Mouse (Mus musculus) erythroblast, embryonic 14.5 days (primary cell): ENCODE results near the gene Pde4b. TPM values are rescaled to one million over a fixed set of nuclear protein-coding genes. Genes with fewer than 3 reads are reported as not detected.

Source experiments
- H3K27me3 ChIP-seq: 2 replicates; pipeline ENCODE4 v1.6.1; 2012; ENCODE audit warnings: inconsistent platforms; ENCODE audit not compliant: control insufficient read depth
- H3K36me3 ChIP-seq: 2 replicates; pipeline ENCODE4 v1.6.1; 2012; ENCODE audit warnings: mild to moderate bottlenecking, inconsistent platforms; ENCODE audit not compliant: control insufficient read depth
- H3K4me1 ChIP-seq: 2 replicates; pipeline ENCODE4 v1.6.1; 2012; ENCODE audit warnings: inconsistent platforms; ENCODE audit not compliant: control insufficient read depth
- H3K4me3 ChIP-seq: replicated peaks from 2 replicates; pipeline ENCODE3; 2012; ENCODE audit warnings: moderate library complexity, mild to moderate bottlenecking, inconsistent platforms
- H3K9me3 ChIP-seq: 2 replicates; pipeline ENCODE4 v1.6.1; 2012; ENCODE audit warnings: low read length, inconsistent platforms, mixed read lengths; ENCODE audit not compliant: control insufficient read depth
- GATA1 ChIP-seq: IDR thresholded peaks from 2 replicates; pipeline ENCODE4 v1.6.1; 2012; ENCODE audit warnings: low read length, inconsistent platforms, mixed read lengths
- TAL1 ChIP-seq: IDR thresholded peaks from 3 replicates; pipeline ENCODE4 v1.6.1; 2012; ENCODE audit warnings: low read length, inconsistent platforms, mixed read lengths
- polyA plus RNA-seq: library from polyadenylated mRNA; stranded (reverse); fragments of >175 nt; gene quantifications from 2 replicates; pipeline ENCODE4 v1.2.3, GENCODE M21; 2012

Gene Pde4b
- polyA plus RNA-seq, 1 experiment = 0.08 TPM

DNA sequence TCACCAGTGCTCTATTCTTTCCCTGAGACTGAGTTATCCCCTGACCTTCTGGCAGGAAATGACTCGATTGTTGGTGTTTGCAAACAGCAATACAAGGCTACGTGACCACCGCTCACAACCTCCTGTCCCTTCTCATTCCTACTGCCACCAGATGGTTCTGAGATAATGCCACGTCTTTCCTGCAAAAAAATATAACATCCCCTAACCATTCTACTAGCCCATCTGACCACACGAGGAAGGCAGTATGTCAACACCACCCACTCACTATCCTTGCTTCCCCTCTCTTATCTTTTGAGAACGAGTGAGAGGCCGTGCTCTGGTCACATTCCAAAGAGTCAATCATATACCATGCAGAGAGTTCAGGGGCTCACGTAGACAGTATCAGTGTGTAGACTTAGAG, 548.6 kb downstream of the Pde4b start:
- no peak overlapping the region for H3K4me3 ChIP-seq
- H3K9me3 ChIP-seq = no peaks in the 10 kb centered on the region
- H3K4me1 ChIP-seq = no peaks in the 10 kb centered on the region
- TF ChIP-seq TAL1 (no peak), GATA1 (no peak)
- H3K36me3 ChIP-seq = no peaks in the 10 kb centered on the region
- peaks cover 2% of the 10 kb centered on the region; the same call in 1 of the 2 replicates for H3K27me3 ChIP-seq

DNA sequence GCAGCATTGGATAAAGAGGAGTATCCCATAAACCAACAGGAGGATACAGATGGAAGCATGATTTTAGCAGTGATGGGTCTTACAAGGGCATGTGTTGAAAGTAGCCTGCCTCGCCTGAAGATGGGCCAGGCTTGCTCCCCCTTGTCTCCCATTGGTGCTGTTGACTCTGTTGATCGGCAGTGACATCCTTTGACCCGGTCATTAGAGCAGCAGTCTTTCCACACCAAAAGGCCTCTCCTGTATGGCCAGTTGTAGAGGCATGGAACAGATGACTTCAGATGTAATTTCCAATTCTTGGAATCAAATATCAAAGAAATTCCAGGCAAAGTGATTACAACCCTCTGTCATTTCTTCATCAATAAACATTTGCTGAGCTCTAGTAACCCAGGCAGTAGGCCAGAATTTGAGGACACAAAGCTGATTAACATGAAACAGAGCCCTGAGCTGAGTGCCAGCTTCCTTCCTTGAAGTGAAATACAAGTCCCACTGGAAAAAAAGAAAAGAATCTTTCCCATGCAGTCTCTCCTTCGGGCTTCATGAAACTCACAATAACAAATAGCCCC, 550.1 kb downstream of the Pde4b start:
- H3K9me3 ChIP-seq = no peaks in the 10 kb centered on the region
- H3K4me1 ChIP-seq = no peaks in the 10 kb centered on the region
- H3K27me3 ChIP-seq = peaks cover 2% of the 10 kb centered on the region; the same call in 1 of the 2 replicates
- H3K36me3 ChIP-seq = no peaks in the 10 kb centered on the region
- no peak for TF ChIP-seq TAL1
- TF ChIP-seq GATA1 = no peak
- H3K4me3 ChIP-seq = no peak overlapping the region

DNA sequence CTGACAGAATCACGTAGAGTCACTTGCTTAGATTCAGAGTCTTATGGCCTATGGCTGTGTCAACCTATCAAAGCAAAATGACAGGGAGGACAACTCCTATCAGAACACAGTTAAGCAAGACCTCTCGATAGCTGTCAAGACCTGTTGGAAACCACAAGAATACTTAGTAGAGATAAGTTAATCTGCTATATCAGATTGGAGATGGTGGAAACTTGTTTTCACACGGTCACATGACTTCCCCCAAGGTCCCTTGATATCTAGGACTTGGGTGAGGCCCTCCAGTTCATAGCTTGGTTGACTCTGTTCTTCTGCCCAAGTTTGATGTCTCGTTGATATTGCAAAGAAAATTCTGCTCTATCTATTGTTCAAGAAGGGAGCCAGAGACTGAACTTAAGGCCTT, 553.6 kb downstream of the Pde4b start:
- Histone ChIP-seq H3K4me3 (no peak overlapping the region), H3K4me1 (no peaks in the 10 kb centered on the region), H3K36me3 (no peaks in the 10 kb centered on the region), H3K27me3 (no peaks in the 10 kb centered on the region), H3K9me3 (no peaks in the 10 kb centered on the region)
- TF ChIP-seq GATA1 = no peak
- no peak for TF ChIP-seq TAL1

DNA sequence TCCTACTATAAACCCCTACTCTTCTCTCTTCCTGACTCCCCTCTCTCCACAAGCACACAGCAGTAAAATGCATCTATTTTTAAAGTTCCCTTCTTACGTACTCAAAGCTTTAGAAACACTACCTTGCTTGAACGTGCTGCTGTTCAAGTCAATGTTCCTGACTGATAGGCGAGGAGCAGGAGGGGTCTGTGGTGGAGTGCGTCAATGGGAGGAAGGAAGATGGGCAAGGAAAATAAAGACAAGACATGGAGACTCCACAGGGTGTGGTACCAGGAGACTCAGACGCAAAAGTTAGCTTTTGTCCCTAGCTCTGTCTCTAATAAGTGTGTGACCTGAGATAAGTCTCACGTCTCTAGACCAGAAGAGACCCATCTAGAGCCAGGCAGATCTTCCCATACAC, 556.7 kb downstream of the Pde4b start:
- Histone ChIP-seq H3K36me3 (no peaks in the 10 kb centered on the region), H3K27me3 (no peaks in the 10 kb centered on the region), H3K4me3 (no peak overlapping the region), H3K9me3 (no peaks in the 10 kb centered on the region), H3K4me1 (no peaks in the 10 kb centered on the region)
- TF ChIP-seq GATA1 = no peak

DNA sequence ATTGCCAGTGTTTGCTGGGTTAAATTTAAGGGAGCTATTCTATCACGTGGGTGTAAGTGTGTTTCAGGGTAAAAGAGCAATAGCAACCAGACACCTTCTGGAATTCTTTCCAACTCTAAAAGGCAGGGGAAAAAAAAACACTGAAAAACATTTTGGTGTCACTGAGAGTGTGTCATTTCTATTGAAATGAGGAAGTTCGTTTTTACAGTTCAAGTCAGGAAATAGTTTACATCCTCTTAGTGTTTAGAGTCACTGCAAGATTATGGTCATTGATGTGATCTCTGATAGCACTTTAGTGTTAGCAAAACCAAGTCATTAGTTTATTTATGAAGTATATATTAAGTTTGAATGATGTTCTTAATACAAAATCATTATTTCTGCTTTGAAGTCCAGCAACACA, 559.7 kb downstream of the Pde4b start:
- H3K4me1 ChIP-seq = no peaks in the 10 kb centered on the region
- no peaks in the 10 kb centered on the region for H3K9me3 ChIP-seq
- H3K36me3 ChIP-seq = no peaks in the 10 kb centered on the region
- H3K4me3 ChIP-seq = no peak overlapping the region
- TF ChIP-seq TAL1 (no peak), GATA1 (no peak)
- no peaks in the 10 kb centered on the region for H3K27me3 ChIP-seq

DNA sequence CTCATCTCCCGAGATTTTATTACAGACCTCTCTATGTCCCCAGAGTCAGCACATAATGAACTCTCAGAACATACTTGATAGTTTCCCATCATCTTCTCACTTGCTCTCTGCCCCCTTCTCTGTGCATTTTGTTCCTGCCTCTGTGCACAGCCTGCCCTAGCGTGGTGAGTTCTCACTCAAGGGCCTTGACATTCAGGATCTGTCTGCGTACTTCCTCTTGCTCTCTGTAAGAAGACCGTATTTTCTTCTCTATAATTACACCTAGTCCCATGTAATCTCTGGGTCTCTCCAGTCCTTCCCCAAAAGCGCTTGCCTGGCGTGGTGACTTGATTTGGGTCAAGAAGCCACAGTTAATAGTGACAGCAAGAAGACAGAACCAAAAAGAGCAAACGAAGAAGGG, 568.0 kb downstream of the Pde4b start:
- Histone ChIP-seq H3K4me3 (no peak overlapping the region), H3K9me3 (no peaks in the 10 kb centered on the region), H3K36me3 (no peaks in the 10 kb centered on the region), H3K4me1 (no peaks in the 10 kb centered on the region), H3K27me3 (no peaks in the 10 kb centered on the region)
- TF ChIP-seq GATA1 (no peak), TAL1 (no peak)

DNA sequence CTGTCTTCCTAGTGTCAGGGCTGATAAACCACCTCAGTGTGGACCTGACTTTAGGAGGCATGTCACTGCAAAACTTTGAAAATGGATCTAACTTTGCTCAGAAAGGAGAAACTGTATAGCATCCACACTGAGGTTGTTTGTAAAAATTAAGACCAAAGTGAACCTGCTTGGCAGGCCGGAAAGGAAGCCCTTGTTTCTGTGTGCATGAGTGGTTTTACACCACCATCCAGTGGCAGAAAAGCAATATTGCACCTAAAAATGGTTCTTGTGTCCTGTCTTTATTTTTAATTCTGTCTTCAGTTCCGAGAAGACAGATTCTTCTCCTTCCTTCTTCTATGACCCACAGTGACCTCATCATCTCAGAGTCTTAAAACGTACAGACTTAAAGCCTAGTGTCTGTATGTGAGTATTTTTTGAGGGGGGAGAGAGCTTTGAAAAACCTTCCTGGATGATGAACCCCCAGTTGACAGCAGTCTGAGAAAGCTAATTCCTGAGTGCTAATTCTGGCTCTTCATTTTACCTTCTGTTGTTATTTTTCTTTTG, 569.2 kb downstream of the Pde4b start:
- TF ChIP-seq TAL1 = no peak
- H3K4me1 ChIP-seq = no peaks in the 10 kb centered on the region
- H3K27me3 ChIP-seq = no peaks in the 10 kb centered on the region
- no peaks in the 10 kb centered on the region for H3K9me3 ChIP-seq
- H3K36me3 ChIP-seq = no peaks in the 10 kb centered on the region
- no peak overlapping the region for H3K4me3 ChIP-seq

Other genes with a start within 250 kb of the Pde4b start
- gene B020004J07Rik, start 243.5 kb upstream of the Pde4b start, polyA plus RNA-seq = not detected in 2 replicates
- not detected in 2 replicates for gene C130073F10Rik, start 193.8 kb upstream of the Pde4b start, polyA plus RNA-seq
- not detected in 2 replicates for gene Gm12800, start 178.4 kb upstream of the Pde4b start, polyA plus RNA-seq
- not detected in 2 replicates for gene Gm12794, start 147.1 kb upstream of the Pde4b start, polyA plus RNA-seq
- gene Gm12790, start 106.5 kb upstream of the Pde4b start, polyA plus RNA-seq = not detected in 2 replicates
- gene Gm12789, start 100.9 kb upstream of the Pde4b start, polyA plus RNA-seq = not detected in 2 replicates